Mouse (Mus musculus): Measurements from ENCODE around the gene Apbb1ip.
"Not testable (repeated sequence)": the region's sequence is repeated elsewhere in the genome, so short reads cannot be mapped to it uniquely, and the experiment has no call there.

Gene Apbb1ip

GRCm38 (mm10) chr2:22822293-22822692 lies 48.4 kb downstream of the Apbb1ip start:
- no peak for DNase-seq (ENCODE audit: low read depth, low spot score)

- DNase-seq (ENCODE audit: low read depth, low spot score): no peak
Measured at GRCm38 (mm10) chr2:22845514-22845913, 71.6 kb downstream of the Apbb1ip start.

- DNase-seq (ENCODE audit: low read depth, low spot score): no peak
Measured at GRCm38 (mm10) chr2:22851900-22852299, 78.0 kb downstream of the Apbb1ip start.

GRCm38 (mm10) chr2:22857501-22857900 lies 83.6 kb downstream of the Apbb1ip start:
- peak; percentile 10 for DNase-seq (ENCODE audit: low read depth, low spot score)

- DNase-seq (ENCODE audit: low read depth, low spot score): no peak
Measured at GRCm38 (mm10) chr2:22862194-22862593, 88.3 kb downstream of the Apbb1ip start.

DNA sequence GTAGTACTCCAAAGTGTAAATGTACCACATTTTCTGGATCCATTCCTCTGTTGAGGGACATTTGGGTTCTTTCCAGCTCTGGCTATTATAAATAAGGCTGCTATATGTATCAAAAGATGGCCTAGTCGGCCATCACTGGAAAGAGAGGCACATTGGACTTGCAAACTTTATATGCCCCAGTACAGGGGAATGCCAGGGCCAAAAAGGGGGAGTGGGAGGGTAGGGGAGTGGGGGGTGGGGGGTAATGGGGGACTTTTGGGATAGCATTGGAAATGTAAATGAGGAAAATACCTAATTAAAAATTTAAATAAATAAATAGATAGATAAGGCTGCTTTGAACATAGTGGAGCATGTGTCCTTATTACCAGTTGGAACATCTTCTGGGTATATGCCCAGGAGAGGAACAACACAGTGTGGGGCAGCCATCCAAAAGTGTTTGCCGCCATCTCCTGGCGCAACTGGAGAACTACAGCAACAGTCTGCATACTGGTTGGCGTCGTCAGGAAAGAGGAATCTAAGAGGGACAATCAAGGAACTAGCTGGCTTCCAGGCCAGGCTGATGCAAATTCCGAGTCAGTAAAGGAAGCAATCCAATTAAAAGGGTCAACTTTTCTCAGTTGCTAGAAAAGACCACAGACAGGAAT lies 90.6 kb downstream of the Apbb1ip start:
- DNase-seq (ENCODE audit: low read depth, low spot score): peak; percentile 44

DNA sequence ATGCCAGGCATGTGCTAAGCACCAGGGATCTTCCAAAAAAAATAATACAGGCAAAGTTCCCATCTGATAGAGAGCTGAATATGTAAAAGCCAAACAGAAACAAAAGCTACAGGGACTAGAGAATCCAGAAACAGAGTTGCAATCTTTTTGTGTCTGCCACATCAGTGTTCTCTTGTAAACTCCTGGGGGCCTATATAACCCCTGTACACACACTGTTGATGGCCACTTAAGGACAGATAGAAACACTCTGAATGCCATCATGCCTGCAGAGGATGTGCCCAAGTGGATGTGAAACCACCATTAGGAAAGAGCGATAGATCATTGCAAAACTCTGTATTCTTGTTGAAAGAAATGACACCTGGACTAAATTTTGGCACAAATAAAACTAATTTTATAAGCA lies 91.9 kb downstream of the Apbb1ip start:
- no peak for DNase-seq (ENCODE audit: low read depth, low spot score)

DNA sequence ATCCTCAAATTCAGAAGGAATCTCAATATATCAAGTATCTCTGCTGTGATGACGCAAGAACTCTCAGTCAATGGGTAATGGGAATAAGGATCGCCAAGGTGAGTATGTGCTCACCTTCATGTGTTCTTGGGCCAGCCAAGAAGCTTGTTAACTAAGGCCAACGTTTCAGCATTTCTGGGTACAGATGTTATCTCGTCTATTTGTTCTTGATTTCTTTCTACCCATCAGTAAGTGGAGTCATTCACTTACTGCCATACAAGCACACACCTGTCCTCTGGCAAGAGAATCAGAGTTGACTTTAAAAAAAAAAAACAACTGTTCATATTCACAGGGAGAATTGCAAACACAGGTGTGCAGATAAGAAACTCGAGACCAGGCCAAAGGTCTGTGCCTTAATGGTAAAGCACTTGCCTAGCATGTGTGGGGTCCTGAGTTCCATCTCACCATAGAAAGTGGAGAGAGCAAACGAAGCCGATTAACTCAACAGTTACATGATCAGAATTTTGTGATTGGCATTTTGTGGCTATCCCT lies 93.1 kb downstream of the Apbb1ip start:
- DNase-seq (ENCODE audit: low read depth, low spot score): no peak

GRCm38 (mm10) chr2:22873159-22873558 lies 99.3 kb downstream of the Apbb1ip start:
- DNase-seq (ENCODE audit: low read depth, low spot score): no peak

DNA sequence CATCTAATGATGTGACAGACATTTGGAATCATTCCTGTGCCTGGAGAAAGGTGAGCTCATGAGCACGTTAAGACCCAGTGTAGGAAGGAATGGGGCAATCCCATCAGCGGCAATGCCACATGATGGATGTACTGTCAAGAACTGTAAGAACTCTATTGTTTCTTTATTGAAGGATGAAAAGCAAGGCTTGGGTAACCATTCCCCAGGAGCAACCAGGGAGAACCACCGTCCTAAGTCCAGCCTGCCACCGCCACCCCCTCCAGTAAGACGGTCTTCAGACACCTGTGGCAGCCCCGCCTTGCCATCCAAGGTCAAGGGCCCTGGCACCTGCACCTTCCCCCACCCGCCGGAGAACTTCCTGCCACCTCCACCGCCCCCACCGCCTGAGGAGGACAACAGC lies 100.7 kb downstream of the Apbb1ip start:
- DNase-seq (ENCODE audit: low read depth, low spot score): no peak

- DNase-seq (ENCODE audit: low read depth, low spot score): no peak
Measured at GRCm38 (mm10) chr2:22876614-22877013, 102.7 kb downstream of the Apbb1ip start.

DNA sequence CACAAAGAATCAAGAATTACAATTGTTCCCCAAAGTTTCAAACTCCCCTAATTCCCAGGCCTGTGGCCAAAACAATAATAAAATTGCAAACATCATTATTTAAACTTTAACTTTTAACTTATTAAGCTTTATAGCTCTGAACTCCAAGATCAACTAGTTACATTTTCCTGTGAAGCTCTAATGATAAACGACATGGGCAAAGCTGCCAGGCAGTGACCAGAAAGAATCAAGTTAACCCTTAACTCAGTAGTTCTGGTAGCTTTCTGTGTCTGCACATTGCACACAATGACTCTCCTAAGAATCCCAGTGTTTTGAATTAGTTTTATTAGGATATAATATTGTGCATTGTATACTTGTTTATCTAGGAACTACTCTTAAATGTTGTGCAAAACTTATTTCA lies 104.9 kb downstream of the Apbb1ip start:
- DNase-seq (ENCODE audit: low read depth, low spot score): no peak

GRCm38 (mm10) chr2:22880726-22881125 lies 106.8 kb downstream of the Apbb1ip start:
- not testable (repeated sequence) for DNase-seq (ENCODE audit: low read depth, low spot score)

DNA sequence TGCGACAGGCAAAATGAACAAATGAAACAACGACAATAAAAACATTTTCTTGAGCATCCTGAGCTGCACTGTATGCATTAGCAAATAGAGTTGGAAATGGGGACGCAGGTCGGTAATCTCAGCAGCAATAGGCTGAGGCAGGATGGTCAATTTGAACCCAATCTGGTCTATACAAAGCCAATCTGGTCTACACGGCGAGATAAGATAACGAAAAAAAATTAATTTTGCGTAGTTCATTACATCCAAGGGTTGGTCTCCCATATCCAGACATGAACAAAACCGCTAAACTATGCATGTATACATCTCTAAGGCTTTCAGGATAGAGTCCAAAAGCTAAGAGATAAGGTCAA lies 121.0 kb downstream of the Apbb1ip start:
- no peak for DNase-seq (ENCODE audit: low read depth, low spot score)

GRCm38 (mm10) chr2:22895282-22896273 lies 121.7 kb downstream of the Apbb1ip start, which contains the start of gene Pdss1:
Gene Pdss1, plus strand, starts transcription at chr2:22895522.
- peak; percentile 93 for DNase-seq (ENCODE audit: low read depth, low spot score)

GRCm38 (mm10) chr2:22903947-22904346 lies 130.1 kb downstream of the Apbb1ip start:
- no peak for DNase-seq (ENCODE audit: low read depth, low spot score)

DNA sequence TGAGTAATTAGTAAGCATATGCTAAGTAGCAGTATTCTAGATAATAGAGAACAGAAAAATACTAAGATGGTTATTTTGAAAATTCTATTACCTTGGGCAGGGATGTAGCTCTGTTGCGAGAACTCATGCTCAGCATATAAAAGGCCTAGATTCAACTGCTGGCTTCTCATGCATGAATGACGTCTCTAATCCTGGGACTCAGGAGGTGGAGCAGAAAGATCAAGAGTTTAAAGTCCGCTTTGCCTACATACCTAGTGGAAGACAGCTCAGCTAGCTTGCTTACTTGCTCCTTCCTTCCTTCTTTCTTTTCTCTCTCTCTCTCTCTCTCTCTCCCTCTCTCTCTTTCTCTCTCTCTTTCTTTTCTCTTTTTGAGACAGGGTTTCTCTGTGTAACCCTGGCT lies 140.5 kb downstream of the Apbb1ip start:
- no peak for DNase-seq (ENCODE audit: low read depth, low spot score)

GRCm38 (mm10) chr2:22918651-22919050 lies 144.8 kb downstream of the Apbb1ip start:
- no peak for DNase-seq (ENCODE audit: low read depth, low spot score)
